ENCODE assay signal across 8 mouse cellular contexts in genomic region chr1:91913850-91914249, GRCm38 (mm10).
DNase-seq lines count a peak whose midpoint lies in the region; ATAC-seq and TF ChIP-seq lines count a peak whose summit lies in the region.

No protein-coding gene starts in this region.

- no peak for ATAC-seq in hindbrain, embryonic 11.5 days (ENCODE audit: low FRiP score)
- ATAC-seq in hindbrain, embryonic 16.5 days: no peak
- no peak for ATAC-seq in liver, embryonic 13.5 days (ENCODE audit: low read depth)

- no peak overlapping the region for H3K4me2 ChIP-seq in hindbrain, embryonic 11.5 days (replicated peaks; ENCODE audit: low read depth, low read length)
- H3K4me2 ChIP-seq in hindbrain, embryonic 16.5 days (ENCODE audit: low read length): no peak overlapping the region
- H3K4me2 ChIP-seq in liver, embryonic 13.5 days: no peak overlapping the region

- no peaks in the 10 kb centered on the region for H3K36me3 ChIP-seq in hindbrain, embryonic 11.5 days (ENCODE audit: control insufficient read depth, insufficient read depth, low read length)
- no peaks in the 10 kb centered on the region for H3K36me3 ChIP-seq in hindbrain, embryonic 16.5 days (ENCODE audit: control insufficient read depth, insufficient read depth, low read length)
- H3K36me3 ChIP-seq in C2C12 (ENCODE audit: control insufficient read depth, insufficient read depth): no peaks in the 10 kb centered on the region
- no peaks in the 10 kb centered on the region for H3K36me3 ChIP-seq in liver, embryonic 13.5 days

- no peak overlapping the region for H3K27ac ChIP-seq in hindbrain, embryonic 11.5 days (ENCODE audit: low read depth, low read length)
- H3K27ac ChIP-seq in hindbrain, embryonic 16.5 days (ENCODE audit: low read depth, low read length): no peak overlapping the region
- H3K27ac ChIP-seq in liver, embryonic 13.5 days: no peak overlapping the region

- no peaks in the 10 kb centered on the region for H3K9me3 ChIP-seq in hindbrain, embryonic 11.5 days (ENCODE audit: control insufficient read depth, low read length)
- H3K9me3 ChIP-seq in hindbrain, embryonic 16.5 days (ENCODE audit: control insufficient read depth, low read length): no peaks in the 10 kb centered on the region
- H3K9me3 ChIP-seq in liver, embryonic 13.5 days (replicated peaks): no peaks in the 10 kb centered on the region

- no peaks in the 10 kb centered on the region for H3K79me2 ChIP-seq in C2C12 (ENCODE audit: control insufficient read depth, insufficient read depth)

- DNase-seq in hindbrain, embryonic 11.5 days (ENCODE audit: low spot score): peak; percentile 72
- DNase-seq in adrenal gland, adult 18-20 months (ENCODE audit: low spot score in 2 of 2): peak; percentile 64 to 71
- DNase-seq in embryo, embryonic 9.5 days (ENCODE audit: extremely low spot score): peak; percentile 64
- DNase-seq in liver, embryonic 13.5 days: peak; percentile 15
- peak; percentile 25 for DNase-seq in spleen, adult 12 weeks (ENCODE audit: low spot score)
- no peak for DNase-seq in ovary, postnatal 10 days (ENCODE audit: low spot score)

- no peak overlapping the region for H3K9ac ChIP-seq in hindbrain, embryonic 11.5 days (ENCODE audit: low read depth, low read length)
- no peak overlapping the region for H3K9ac ChIP-seq in hindbrain, embryonic 16.5 days (ENCODE audit: low read depth, low read length)
- H3K9ac ChIP-seq in liver, embryonic 13.5 days: no peak overlapping the region

- no peak overlapping the region for H3K4me3 ChIP-seq in hindbrain, embryonic 11.5 days (ENCODE audit: low read depth, low read length)
- H3K4me3 ChIP-seq in hindbrain, embryonic 16.5 days (ENCODE audit: low read length): no peak overlapping the region
- H3K4me3 ChIP-seq in C2C12 (ENCODE audit: insufficient read depth, poor library complexity, severe bottlenecking): no peak overlapping the region
- H3K4me3 ChIP-seq in liver, embryonic 13.5 days (replicated peaks): no peak overlapping the region

- 48% methylated on average over 6 of the region's 6 CpGs for WGBS in hindbrain, embryonic 11.5 days
- 49% methylated on average over 6 of the region's 6 CpGs for WGBS in hindbrain, embryonic 16.5 days
- WGBS in liver, embryonic 13.5 days (ENCODE audit: insufficient replicate concordance): 40% methylated on average over 6 of the region's 6 CpGs

- H3ac ChIP-seq in C2C12 (ENCODE audit: control insufficient read depth, insufficient read length, low read depth): no peak overlapping the region

- TF ChIP-seq CTCF in C2C12 (IDR thresholded peaks at IDR 0.05; ENCODE audit: control insufficient read depth, insufficient read depth, insufficient read length): peak; percentile 55

- no peaks in the 10 kb centered on the region for H3K4me1 ChIP-seq in hindbrain, embryonic 11.5 days (replicated peaks; ENCODE audit: control insufficient read depth, insufficient read depth, low read length)
- no peaks in the 10 kb centered on the region for H3K4me1 ChIP-seq in hindbrain, embryonic 16.5 days (ENCODE audit: control insufficient read depth, insufficient read depth, low read depth, low read length)
- no peaks in the 10 kb centered on the region for H3K4me1 ChIP-seq in liver, embryonic 13.5 days (replicated peaks)

- no peaks in the 10 kb centered on the region for H3K27me3 ChIP-seq in hindbrain, embryonic 11.5 days (ENCODE audit: control insufficient read depth, insufficient read depth, low read length)
- H3K27me3 ChIP-seq in hindbrain, embryonic 16.5 days (replicated peaks; ENCODE audit: control insufficient read depth, insufficient read depth, low read length): no peaks in the 10 kb centered on the region
- H3K27me3 ChIP-seq in C2C12 (ENCODE audit: control insufficient read depth, insufficient read depth, insufficient read length): no peaks in the 10 kb centered on the region
- H3K27me3 ChIP-seq in liver, embryonic 13.5 days: no peaks in the 10 kb centered on the region

- H3K79me3 ChIP-seq in C2C12 (ENCODE audit: low read depth): no peaks in the 10 kb centered on the region

TF ChIP-seq in C2C12, 6 proteins besides CTCF, POLR2A, EP300 and RAD21:
- TF ChIP-seq FOSL1 (IDR thresholded peaks at IDR 0.05; ENCODE audit: insufficient read depth, low read length, poor library complexity, severe bottlenecking) (no peak), MYOG (IDR thresholded peaks at IDR 0.05; ENCODE audit: control insufficient read depth, extremely low read depth, insufficient read length) (no peak), USF1 (IDR thresholded peaks at IDR 0.05; ENCODE audit: low read depth) (no peak), MYOD1 (IDR thresholded peaks at IDR 0.05; ENCODE audit: control insufficient read depth, insufficient read length, low read depth) (no peak), MAX (IDR thresholded peaks at IDR 0.05) (no peak), CEBPB (IDR thresholded peaks at IDR 0.05; ENCODE audit: low read depth) (no peak)
